Mouse (Mus musculus) kidney, embryonic 16.5 days (tissue): ENCODE data around the gene Supt4a. TPM values are rescaled to one million over a fixed set of nuclear protein-coding genes. Genes with fewer than 3 reads are reported as not detected.

ENCODE experiments used
- ATAC-seq: fragments of 200-750 bp; cut with Nextera tagmentation; 2 replicates; pipeline ENCODE4 v1.8.0; 2017; ENCODE audit warnings: moderate TSS enrichment; ENCODE audit not compliant: low FRiP score, low TSS enrichment
- H3K27ac ChIP-seq: fragments of 300-500 bp; sonication (generic); 2 replicates; pipeline ENCODE4 v1.5.1; 2014; ENCODE audit warnings: low read length
- H3K27me3 ChIP-seq: fragments of 300-500 bp; sonication (generic); 2 replicates; pipeline ENCODE4 v1.6.1; 2014; ENCODE audit warnings: low read length, control low read depth, mixed read lengths; ENCODE audit not compliant: insufficient read depth
- H3K36me3 ChIP-seq: fragments of 300-500 bp; sonication (generic); 2 replicates; pipeline ENCODE4 v1.6.1; 2014; ENCODE audit warnings: low read length, control low read depth, mixed read lengths; ENCODE audit not compliant: insufficient read depth
- H3K4me1 ChIP-seq: fragments of 300-500 bp; sonication (generic); 2 replicates; pipeline ENCODE4 v1.6.1; 2014; ENCODE audit warnings: low read length, control low read depth, mixed read lengths; ENCODE audit not compliant: insufficient read depth
- H3K4me2 ChIP-seq: fragments of 300-500 bp; sonication (generic); replicated peaks from 2 replicates; pipeline ENCODE4 v1.6.1; 2014; ENCODE audit warnings: low read depth, low read length
- H3K4me3 ChIP-seq: fragments of 300-500 bp; sonication (generic); 2 replicates; pipeline ENCODE4 v1.5.1; 2014; ENCODE audit warnings: mild to moderate bottlenecking, low read length
- H3K9ac ChIP-seq: fragments of 300-500 bp; sonication (generic); replicated peaks from 2 replicates; pipeline ENCODE4 v1.6.1; 2014; ENCODE audit warnings: low read length
- H3K9me3 ChIP-seq: fragments of 300-500 bp; sonication (generic); 2 replicates; pipeline ENCODE4 v1.6.1; 2016; ENCODE audit warnings: low read length, control low read depth
- WGBS: fragments of 180-500 bp; shearing (Covaris S2); extraction: QIAGEN DNeasy Blood & Tissue Kit; methylation state at CpG from one replicate; pipeline ENCODE4 v1.1.7; 2014; 5-methylcytosine and 5-hydroxymethylcytosine counted together
- polyA plus RNA-seq: library from polyadenylated mRNA; unstranded; fragments of >200 nt; fragmentation: Nextera tagmentation; extraction: Ambion mirVana; gene quantifications from 2 replicates; pipeline ENCODE4 v1.2.1, GENCODE M21; 2015

Gene Supt4a
- polyA plus RNA-seq, 1 experiment from 2014 or later = 161 TPM

- Histone ChIP-seq H3K36me3 (peaks cover 7% of the 10 kb centered on the region; the same call in 1 of the 2 replicates), H3K9ac (no peak overlapping the region), H3K27me3 (no peaks in the 10 kb centered on the region), H3K27ac (no peak overlapping the region), H3K4me1 (peaks cover 17% of the 10 kb centered on the region), H3K4me3 (no peak overlapping the region), H3K9me3 (no peaks in the 10 kb centered on the region), H3K4me2 (no peak overlapping the region)
- 86% methylated on average over 3 of the region's 3 CpGs for WGBS
- ATAC-seq = no peak
These were observed 15.2 kb upstream of the Supt4a start for GRCm38 (mm10) chr11:87722168-87722567.

- no peak overlapping the region for H3K4me2 ChIP-seq
- WGBS = 84% methylated on average over 4 of the region's 4 CpGs
- H3K27me3 ChIP-seq = no peaks in the 10 kb centered on the region
- H3K27ac ChIP-seq = no peak overlapping the region
- H3K4me1 ChIP-seq = peaks cover 17% of the 10 kb centered on the region
- ATAC-seq = no peak
- no peak overlapping the region for H3K4me3 ChIP-seq
- H3K9ac ChIP-seq = no peak overlapping the region
- H3K9me3 ChIP-seq = no peaks in the 10 kb centered on the region
- peaks cover 7% of the 10 kb centered on the region; the same call in 1 of the 2 replicates for H3K36me3 ChIP-seq
These were observed 14.5 kb upstream of the Supt4a start for GRCm38 (mm10) chr11:87722891-87723290.

GRCm38 (mm10) chr11:87725515-87725914 is 11.8 kb upstream of the Supt4a start:
- no peaks in the 10 kb centered on the region for H3K27me3 ChIP-seq
- H3K4me2 ChIP-seq = no peak overlapping the region
- H3K4me3 ChIP-seq = no peak overlapping the region
- H3K9ac ChIP-seq = no peak overlapping the region; the same call in 1 of the 2 replicates
- no peaks in the 10 kb centered on the region for H3K9me3 ChIP-seq
- peaks cover 17% of the 10 kb centered on the region for H3K4me1 ChIP-seq
- no peak; the same call in 1 of the 2 replicates for ATAC-seq
- no peaks in the 10 kb centered on the region for H3K36me3 ChIP-seq
- peak overlapping the region; percentile 72 for H3K27ac ChIP-seq

DNA sequence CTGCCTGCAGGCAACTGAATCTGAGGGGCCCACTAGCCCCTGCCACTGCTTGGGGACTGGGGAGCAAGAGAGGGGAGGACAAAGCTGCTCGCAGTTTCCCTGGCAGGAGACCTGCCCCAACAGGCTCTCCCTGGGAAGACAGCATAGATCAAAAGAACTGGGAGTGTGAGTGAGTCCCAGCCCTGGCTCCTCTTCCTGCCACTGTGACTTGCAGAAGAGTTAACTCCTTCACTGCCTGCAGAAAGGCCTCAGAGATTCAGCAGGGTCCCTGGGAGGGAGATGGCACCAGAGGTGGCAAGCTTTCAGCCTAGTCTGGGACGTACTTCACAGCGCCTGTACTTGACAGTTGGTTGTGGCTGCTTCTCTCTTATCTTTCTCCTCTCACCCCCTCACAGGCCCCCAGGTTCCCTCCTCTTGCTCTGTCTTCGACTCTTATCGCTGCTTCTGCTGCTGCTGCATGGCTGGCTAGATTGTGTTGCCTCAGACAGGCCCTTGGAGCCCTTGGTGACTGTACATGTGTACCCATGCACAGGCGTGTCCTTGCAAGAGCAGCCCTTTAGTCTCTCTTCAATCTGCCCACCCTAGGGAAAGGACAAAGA is 11.3 kb upstream of the Supt4a start:
- Histone ChIP-seq H3K9me3 (no peaks in the 10 kb centered on the region), H3K4me3 (no peak overlapping the region), H3K36me3 (no peaks in the 10 kb centered on the region), H3K9ac (peak overlapping the region; percentile 35), H3K4me1 (peaks cover 17% of the 10 kb centered on the region), H3K27ac (peak overlapping the region; percentile 72), H3K27me3 (no peaks in the 10 kb centered on the region), H3K4me2 (no peak overlapping the region)
- WGBS = 14% methylated on average over 6 of the region's 6 CpGs
- peak; percentile 87 for ATAC-seq

- peaks cover 17% of the 10 kb centered on the region for H3K4me1 ChIP-seq
- no peaks in the 10 kb centered on the region for H3K27me3 ChIP-seq
- no peak overlapping the region for H3K9ac ChIP-seq
- 74% methylated on average over 11 of the region's 11 CpGs for WGBS
- no peaks in the 10 kb centered on the region for H3K36me3 ChIP-seq
- H3K4me2 ChIP-seq = no peak overlapping the region
- H3K9me3 ChIP-seq = no peaks in the 10 kb centered on the region
- H3K27ac ChIP-seq = no peak overlapping the region
- H3K4me3 ChIP-seq = no peak overlapping the region
- ATAC-seq = no peak
These were observed 10.3 kb upstream of the Supt4a start for GRCm38 (mm10) chr11:87727021-87727420.

DNA sequence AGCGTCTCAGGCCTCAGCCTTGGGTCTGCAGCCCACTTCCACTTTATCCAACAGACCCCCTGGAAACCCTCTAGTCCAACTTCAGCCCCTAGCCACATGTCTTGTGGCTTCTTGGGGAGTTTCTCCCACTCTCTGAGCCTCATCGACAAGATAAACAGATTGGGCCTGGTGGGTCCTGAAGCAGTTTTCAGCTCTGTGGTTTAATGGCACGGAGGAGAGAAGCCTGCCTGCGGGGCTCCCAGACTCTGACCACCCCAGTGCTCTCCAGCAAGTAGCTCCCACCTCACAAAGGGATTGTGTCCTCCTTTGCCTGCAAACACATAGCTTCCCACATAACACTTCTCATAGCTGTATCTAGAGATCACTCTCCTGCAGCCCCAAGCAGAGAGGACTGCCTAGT is 9.9 kb upstream of the Supt4a start:
- Histone ChIP-seq H3K27me3 (no peaks in the 10 kb centered on the region), H3K9ac (no peak overlapping the region), H3K9me3 (no peaks in the 10 kb centered on the region), H3K4me1 (peaks cover 17% of the 10 kb centered on the region), H3K4me3 (no peak overlapping the region), H3K36me3 (no peaks in the 10 kb centered on the region), H3K27ac (no peak overlapping the region), H3K4me2 (no peak overlapping the region)
- no peak for ATAC-seq
- WGBS = 68% methylated on average over 4 of the region's 4 CpGs

GRCm38 (mm10) chr11:87728850-87729592 is 8.3 kb upstream of the Supt4a start:
- Histone ChIP-seq H3K9me3 (no peaks in the 10 kb centered on the region), H3K9ac (no peak overlapping the region), H3K36me3 (no peaks in the 10 kb centered on the region), H3K27ac (no peak overlapping the region), H3K4me2 (no peak overlapping the region), H3K27me3 (no peaks in the 10 kb centered on the region), H3K4me3 (no peak overlapping the region), H3K4me1 (peaks cover 21% of the 10 kb centered on the region)
- WGBS = 39% methylated on average over 18 of the region's 18 CpGs
- no peak for ATAC-seq

GRCm38 (mm10) chr11:87729593-87730185 is 7.7 kb upstream of the Supt4a start:
- H3K4me1 ChIP-seq = peaks cover 25% of the 10 kb centered on the region
- no peak for ATAC-seq
- no peak overlapping the region for H3K4me3 ChIP-seq
- no peak overlapping the region for H3K27ac ChIP-seq
- H3K27me3 ChIP-seq = no peaks in the 10 kb centered on the region
- no peaks in the 10 kb centered on the region for H3K9me3 ChIP-seq
- no peak overlapping the region for H3K9ac ChIP-seq
- WGBS = 83% methylated on average over 13 of the region's 13 CpGs
- H3K36me3 ChIP-seq = no peaks in the 10 kb centered on the region
- H3K4me2 ChIP-seq = no peak overlapping the region

DNA sequence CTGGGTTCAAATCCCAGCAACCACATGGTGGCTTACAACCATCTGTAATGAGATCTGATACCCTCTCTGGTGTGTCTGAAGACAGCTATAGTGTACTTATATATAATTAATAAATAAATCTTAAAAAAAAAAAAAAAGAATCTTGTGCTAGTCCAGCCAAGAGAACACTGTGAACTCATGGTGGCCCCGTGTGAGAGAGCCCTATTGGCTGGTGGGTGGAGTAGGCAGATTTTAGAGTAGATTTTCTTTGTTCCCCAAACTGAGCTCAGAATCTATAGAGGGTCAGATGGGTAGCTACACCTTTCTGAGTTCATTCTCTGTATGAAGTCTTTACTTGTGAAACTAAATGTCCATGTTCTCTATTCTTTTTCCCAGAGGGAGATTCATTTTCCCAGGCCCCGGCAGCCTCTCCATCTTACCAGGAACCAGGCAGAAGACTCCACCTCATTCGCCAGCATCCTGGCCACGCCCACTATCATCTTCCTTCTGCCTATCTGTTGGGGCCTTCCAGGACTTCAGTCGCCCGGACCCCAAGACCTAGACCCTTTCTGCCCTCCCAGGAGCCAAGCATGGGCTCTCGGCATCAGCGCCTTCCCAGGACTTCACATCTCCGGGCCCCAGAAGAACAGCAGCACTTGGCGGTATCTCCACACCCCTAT is 6.6 kb upstream of the Supt4a start:
- peaks cover 15% of the 10 kb centered on the region for H3K4me1 ChIP-seq
- WGBS = 85% methylated on average over 10 of the region's 10 CpGs
- H3K4me3 ChIP-seq = no peak overlapping the region
- ATAC-seq = no peak
- H3K27me3 ChIP-seq = no peaks in the 10 kb centered on the region
- no peak overlapping the region for H3K4me2 ChIP-seq
- no peaks in the 10 kb centered on the region for H3K9me3 ChIP-seq
- no peaks in the 10 kb centered on the region for H3K36me3 ChIP-seq
- H3K27ac ChIP-seq = no peak overlapping the region
- no peak overlapping the region for H3K9ac ChIP-seq
